Mouse (Mus musculus) erythroblast, embryonic 14.5 days (primary cell): Measurements from ENCODE around the gene Qrich2. TPM values are rescaled to one million over a fixed set of nuclear protein-coding genes. Genes with fewer than 3 reads are reported as not detected.

ENCODE experiments used
- H3K27me3 ChIP-seq: 2 replicates; pipeline ENCODE4 v1.6.1; 2012; ENCODE audit warnings: inconsistent platforms; ENCODE audit not compliant: control insufficient read depth
- H3K36me3 ChIP-seq: 2 replicates; pipeline ENCODE4 v1.6.1; 2012; ENCODE audit warnings: mild to moderate bottlenecking, inconsistent platforms; ENCODE audit not compliant: control insufficient read depth
- H3K4me1 ChIP-seq: 2 replicates; pipeline ENCODE4 v1.6.1; 2012; ENCODE audit warnings: inconsistent platforms; ENCODE audit not compliant: control insufficient read depth
- H3K4me3 ChIP-seq: replicated peaks from 2 replicates; pipeline ENCODE3; 2012; ENCODE audit warnings: moderate library complexity, mild to moderate bottlenecking, inconsistent platforms
- H3K9me3 ChIP-seq: 2 replicates; pipeline ENCODE4 v1.6.1; 2012; ENCODE audit warnings: low read length, inconsistent platforms, mixed read lengths; ENCODE audit not compliant: control insufficient read depth
- GATA1 ChIP-seq: IDR thresholded peaks from 2 replicates; pipeline ENCODE4 v1.6.1; 2012; ENCODE audit warnings: low read length, inconsistent platforms, mixed read lengths
- TAL1 ChIP-seq: IDR thresholded peaks from 3 replicates; pipeline ENCODE4 v1.6.1; 2012; ENCODE audit warnings: low read length, inconsistent platforms, mixed read lengths
- polyA plus RNA-seq: library from polyadenylated mRNA; stranded (reverse); fragments of >175 nt; gene quantifications from 2 replicates; pipeline ENCODE4 v1.2.3, GENCODE M21; 2012

Gene Qrich2
- polyA plus RNA-seq, 1 experiment: not detected

- Histone ChIP-seq H3K4me3 (no peak overlapping the region), H3K27me3 (no peaks in the 10 kb centered on the region), H3K9me3 (no peaks in the 10 kb centered on the region), H3K36me3 (no peaks in the 10 kb centered on the region), H3K4me1 (peaks cover 12% of the 10 kb centered on the region)
- TF ChIP-seq GATA1: no peak
- no peak for TF ChIP-seq TAL1
Measured at GRCm38 (mm10) chr11:116459786-116460185, 6.3 kb downstream of the Qrich2 start.

GRCm38 (mm10) chr11:116456234-116456633, 9.8 kb downstream of the Qrich2 start:
- no peaks in the 10 kb centered on the region for H3K27me3 ChIP-seq

GRCm38 (mm10) chr11:116453889-116454288, 12.2 kb downstream of the Qrich2 start:
- Histone ChIP-seq H3K4me3 (no peak overlapping the region), H3K4me1 (peaks cover 9% of the 10 kb centered on the region), H3K27me3 (no peaks in the 10 kb centered on the region), H3K9me3 (peaks cover 13% of the 10 kb centered on the region), H3K36me3 (no peaks in the 10 kb centered on the region)
- TF ChIP-seq TAL1 (no peak), GATA1 (no peak)

More at GRCm38 (mm10) chr11:116456234-116456633, 9.8 kb downstream of the Qrich2 start:
- Histone ChIP-seq H3K36me3 (no peaks in the 10 kb centered on the region), H3K4me1 (peaks cover 9% of the 10 kb centered on the region), H3K4me3 (no peak overlapping the region), H3K9me3 (no peaks in the 10 kb centered on the region)
- no peak for TF ChIP-seq TAL1
- TF ChIP-seq GATA1: no peak

- peaks cover 19% of the 10 kb centered on the region for H3K27me3 ChIP-seq
- TF ChIP-seq TAL1: no peak
- TF ChIP-seq GATA1: no peak
- no peaks in the 10 kb centered on the region for H3K36me3 ChIP-seq
- peaks cover 13% of the 10 kb centered on the region for H3K9me3 ChIP-seq
- peaks cover 2% of the 10 kb centered on the region; the same call in 1 of the 2 replicates for H3K4me1 ChIP-seq
- H3K4me3 ChIP-seq: no peak overlapping the region
Measured at GRCm38 (mm10) chr11:116449341-116449740, 16.7 kb downstream of the Qrich2 start.

- H3K9me3 ChIP-seq: peaks cover 13% of the 10 kb centered on the region
- H3K36me3 ChIP-seq: no peaks in the 10 kb centered on the region
- TF ChIP-seq GATA1: no peak
- no peak for TF ChIP-seq TAL1
- H3K4me3 ChIP-seq: no peak overlapping the region
- H3K4me1 ChIP-seq: peaks cover 2% of the 10 kb centered on the region; the same call in 1 of the 2 replicates
- peaks cover 19% of the 10 kb centered on the region for H3K27me3 ChIP-seq
Measured at GRCm38 (mm10) chr11:116447822-116448221, 18.2 kb downstream of the Qrich2 start.

- Histone ChIP-seq H3K9me3 (peaks cover 13% of the 10 kb centered on the region), H3K36me3 (peaks cover 1% of the 10 kb centered on the region), H3K4me1 (peaks cover 2% of the 10 kb centered on the region; the same call in 1 of the 2 replicates), H3K4me3 (no peak overlapping the region), H3K27me3 (peaks cover 19% of the 10 kb centered on the region)
- TF ChIP-seq GATA1 (no peak), TAL1 (no peak)
Measured at GRCm38 (mm10) chr11:116446308-116446887, 19.6 kb downstream of the Qrich2 start.

GRCm38 (mm10) chr11:116445596-116446307, 20.3 kb downstream of the Qrich2 start:
- H3K4me3 ChIP-seq: no peak overlapping the region
- no peak for TF ChIP-seq GATA1
- no peak for TF ChIP-seq TAL1
- peaks cover 10% of the 10 kb centered on the region for H3K9me3 ChIP-seq
- peaks cover 19% of the 10 kb centered on the region for H3K27me3 ChIP-seq
- peaks cover 8% of the 10 kb centered on the region for H3K36me3 ChIP-seq
- H3K4me1 ChIP-seq: peaks cover 4% of the 10 kb centered on the region

- Histone ChIP-seq H3K4me1 (peaks cover 20% of the 10 kb centered on the region), H3K4me3 (no peak overlapping the region), H3K9me3 (no peaks in the 10 kb centered on the region), H3K27me3 (peaks cover 19% of the 10 kb centered on the region), H3K36me3 (peaks cover 26% of the 10 kb centered on the region)
- TF ChIP-seq TAL1 (no peak), GATA1 (no peak)
Measured at GRCm38 (mm10) chr11:116443935-116444334, 22.1 kb downstream of the Qrich2 start.

GRCm38 (mm10) chr11:116443311-116443710, 22.7 kb downstream of the Qrich2 start:
- Histone ChIP-seq H3K27me3 (peaks cover 19% of the 10 kb centered on the region), H3K4me3 (no peak overlapping the region), H3K36me3 (peaks cover 28% of the 10 kb centered on the region), H3K4me1 (peaks cover 20% of the 10 kb centered on the region), H3K9me3 (no peaks in the 10 kb centered on the region)
- TF ChIP-seq TAL1: no peak
- TF ChIP-seq GATA1: no peak
